Mouse (Mus musculus): ENCODE data around the gene Slc6a20a.
"Not testable (repeated sequence)": the region's sequence is repeated elsewhere in the genome, so short reads cannot be mapped to it uniquely, and the experiment has no call there.

Slc6a20a gene

GRCm38 (mm10) chr9:123678327-123679105, at the start of gene Slc6a20a, which contains the start of gene Ccr9:
Gene Slc6a20a (minus strand): TSS chr9:123678885.
Gene Ccr9 (plus strand): TSS chr9:123678439.
- in situ Hi-C loops (cut with MboI), result no loop called here

DNA sequence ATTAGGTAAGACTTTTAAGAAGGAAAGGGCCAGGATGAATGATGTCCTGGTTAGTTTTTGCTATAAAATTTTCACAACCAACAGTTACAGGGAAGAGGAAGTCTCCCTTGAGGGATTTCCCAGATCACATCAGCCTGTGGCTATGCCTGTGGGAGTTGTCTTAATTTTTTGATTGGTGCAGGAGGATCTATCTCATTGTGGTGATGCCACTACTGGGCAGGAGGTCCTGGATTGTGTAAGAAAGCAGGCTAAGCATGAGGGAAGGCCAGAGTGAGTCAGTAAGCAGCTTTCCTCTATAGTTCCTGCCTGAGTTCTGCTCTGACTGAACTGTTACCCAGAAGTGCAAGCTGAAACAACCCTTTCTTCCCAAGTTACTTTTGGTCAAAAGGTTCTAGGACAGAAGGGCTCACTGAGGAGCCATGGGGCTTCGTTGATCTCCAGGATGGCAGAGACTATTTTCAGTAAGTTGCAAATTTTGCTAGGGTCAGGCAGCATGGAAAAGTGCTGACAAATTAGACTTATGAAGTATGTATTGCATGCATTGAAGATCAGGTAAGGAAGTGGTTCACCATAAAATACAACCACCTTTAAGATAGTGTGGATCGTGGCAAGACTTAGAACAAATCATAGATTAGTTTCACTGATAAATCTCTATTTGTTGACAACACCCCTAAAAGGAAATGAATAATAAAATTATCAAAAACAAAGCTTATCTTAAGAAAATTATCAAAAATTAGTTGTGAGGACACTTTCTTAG, 44.2 kb upstream of the Slc6a20a start:
- in situ Hi-C loops (cut with MboI), result loop anchor here (5.0 kb wide), 1 partner anchor 49 kb away; no protein-coding TSS in a partner anchor

GRCm38 (mm10) chr9:123717186-123718008, 38.7 kb upstream of the Slc6a20a start, which contains the start of gene Lztfl1:
Gene Lztfl1 (minus strand): TSS chr9:123717697.
- in situ Hi-C loops (cut with MboI), result no loop called here

- in situ Hi-C loops (cut with MboI), result no loop called here
Measured at GRCm38 (mm10) chr9:123716301-123716700, 37.6 kb upstream of the Slc6a20a start.

DNA sequence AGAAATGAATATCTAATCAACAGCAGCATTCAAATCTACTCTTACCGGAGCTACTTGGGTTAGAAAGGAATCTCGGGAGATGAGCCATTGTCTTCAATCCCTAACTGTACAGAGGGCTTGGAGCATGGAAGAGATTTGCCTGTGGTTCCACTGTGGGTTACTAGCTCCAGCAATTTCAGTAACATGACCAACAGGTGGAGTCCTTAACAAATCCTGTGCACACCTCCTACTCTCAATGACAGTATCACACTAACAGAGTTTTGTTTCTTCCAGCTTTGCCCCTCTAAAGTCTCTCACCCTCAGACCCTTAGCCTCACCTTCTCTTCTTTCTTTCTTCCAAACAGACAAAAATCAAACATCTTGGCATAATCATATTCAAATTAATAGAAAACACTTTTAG, 34.4 kb upstream of the Slc6a20a start:
- in situ Hi-C loops (cut with MboI), result no loop called here

GRCm38 (mm10) chr9:123709226-123709625, 30.5 kb upstream of the Slc6a20a start:
- in situ Hi-C loops (cut with MboI), result no loop called here

DNA sequence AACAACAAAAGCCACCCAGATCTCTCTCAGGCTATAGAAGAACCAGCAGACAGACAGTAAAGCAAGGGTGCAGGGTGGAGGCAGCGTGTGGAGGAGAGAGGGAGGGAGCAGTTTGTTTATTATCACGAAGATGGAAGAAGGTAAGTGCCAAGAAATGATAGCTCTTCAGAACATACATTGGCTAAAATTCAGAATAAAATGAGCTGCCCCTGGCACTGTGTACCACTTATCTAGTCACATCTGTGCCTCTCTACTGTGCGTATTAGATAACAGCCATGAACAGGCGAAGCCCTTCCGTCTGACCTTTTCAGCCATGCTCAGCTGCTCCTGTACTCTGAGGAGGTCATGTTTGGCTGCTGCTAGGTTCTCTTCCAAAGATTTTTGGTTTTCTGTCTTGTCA, 23.1 kb upstream of the Slc6a20a start:
- in situ Hi-C loops (cut with MboI), result no loop called here

GRCm38 (mm10) chr9:123695634-123696302, 17.1 kb upstream of the Slc6a20a start:
- in situ Hi-C loops (cut with MboI), result no loop called here

GRCm38 (mm10) chr9:123688227-123688626, 9.5 kb upstream of the Slc6a20a start:
- in situ Hi-C loops (cut with MboI), result no loop called here

- in situ Hi-C loops (cut with MboI), result no loop called here
Measured at GRCm38 (mm10) chr9:123686206-123686605, 7.5 kb upstream of the Slc6a20a start.

GRCm38 (mm10) chr9:123683704-123684103, 5.0 kb upstream of the Slc6a20a start:
- in situ Hi-C loops (cut with MboI), result no loop called here

GRCm38 (mm10) chr9:123679198-123679597, 513 bp upstream of the Slc6a20a start:
- in situ Hi-C loops (cut with MboI), result no loop called here

DNA sequence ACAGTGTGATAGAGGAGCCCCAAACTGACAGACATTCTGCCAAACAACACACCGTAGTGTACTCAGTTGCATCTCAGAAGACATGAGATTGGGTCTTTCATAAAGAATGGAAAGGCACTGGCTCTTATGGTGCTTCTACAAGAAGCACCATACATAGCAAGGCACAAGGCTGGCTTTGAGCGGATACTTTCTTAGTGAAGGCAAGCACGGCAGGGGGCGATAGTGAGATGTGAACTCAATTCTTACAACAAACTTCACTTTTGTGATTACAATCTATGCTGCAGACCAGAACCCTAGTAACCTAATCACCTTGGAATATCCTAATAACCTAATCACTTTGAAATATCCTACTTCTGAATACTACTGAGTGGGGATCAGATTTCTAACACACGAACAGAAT, 13.0 kb downstream of the Slc6a20a start:
- in situ Hi-C loops (cut with MboI), result no loop called here

DNA sequence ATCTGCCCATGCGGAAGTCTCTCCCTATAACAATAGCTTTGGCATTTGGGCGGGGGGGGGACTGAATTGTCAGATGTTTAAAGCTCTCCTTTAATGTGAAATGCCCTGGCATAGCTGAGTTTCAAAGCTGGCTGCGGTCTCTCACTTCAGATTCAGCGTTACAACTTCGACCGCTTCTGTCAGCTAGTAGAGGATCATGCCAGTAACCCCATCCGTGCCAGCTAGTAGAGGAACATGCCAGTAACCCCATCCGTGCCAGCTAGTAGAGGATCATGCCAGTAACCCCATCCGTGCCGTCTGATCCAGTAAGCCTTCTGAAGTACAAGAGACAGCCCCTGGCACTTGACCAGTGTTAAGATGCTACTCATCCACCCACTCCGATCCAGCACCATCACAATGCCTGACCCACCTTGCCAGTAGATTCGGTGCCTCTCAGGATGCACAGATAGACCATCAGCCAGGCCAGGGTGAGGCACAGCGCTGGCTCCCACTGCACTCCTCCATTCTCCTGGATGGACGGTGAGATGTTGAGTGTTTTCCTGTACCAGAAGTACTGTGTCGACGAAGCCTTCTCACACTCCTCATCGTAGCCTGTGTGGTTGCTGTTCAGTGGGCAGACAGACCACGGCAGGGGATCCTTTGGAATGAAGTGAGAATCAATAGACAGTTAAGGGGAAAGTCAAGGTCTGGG, 18.6 kb downstream of the Slc6a20a start:
- in situ Hi-C loops (cut with MboI), result not testable (repeated sequence)

- in situ Hi-C loops (cut with MboI), result no loop called here
Measured at GRCm38 (mm10) chr9:123658981-123659380, 19.7 kb downstream of the Slc6a20a start.

DNA sequence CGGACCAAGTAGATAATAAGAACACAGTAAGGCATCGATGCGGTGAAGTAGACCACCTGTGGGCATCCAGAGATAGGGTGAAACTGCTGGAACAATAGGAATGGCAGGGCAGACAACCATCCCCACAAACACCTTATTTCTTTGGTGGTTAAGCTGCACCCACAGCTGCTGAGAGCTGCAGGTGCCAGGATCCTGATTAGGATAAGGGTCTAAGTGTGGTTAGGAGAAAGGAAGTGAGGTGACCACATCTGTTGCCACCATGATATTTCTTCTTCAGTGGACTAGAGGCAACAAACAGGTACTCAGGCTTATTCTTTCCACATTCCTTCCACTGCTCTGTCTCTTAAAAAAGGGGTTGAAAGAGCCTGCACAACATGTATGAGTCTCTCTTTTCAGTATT, 21.2 kb downstream of the Slc6a20a start:
- in situ Hi-C loops (cut with MboI), result no loop called here

DNA sequence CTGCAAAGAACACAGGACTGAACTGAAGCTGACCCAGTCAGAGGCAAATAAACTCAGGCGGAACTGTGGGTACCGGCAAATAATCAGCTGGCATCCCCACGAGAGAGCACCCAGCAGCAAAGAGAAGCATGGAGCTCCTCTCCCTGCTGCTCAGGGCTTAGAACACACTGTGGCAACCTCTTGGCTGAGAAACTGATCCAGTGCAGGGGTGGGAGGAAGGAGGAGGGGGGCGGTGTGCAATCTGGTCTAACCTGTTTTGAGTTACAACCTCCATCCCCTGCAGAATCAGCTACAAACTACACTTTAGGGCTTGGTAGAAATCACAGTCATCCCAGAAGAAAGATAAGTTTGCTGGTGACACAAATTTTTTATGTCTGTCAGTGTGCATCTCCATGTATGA, 27.3 kb downstream of the Slc6a20a start:
- in situ Hi-C loops (cut with MboI), result no loop called here

DNA sequence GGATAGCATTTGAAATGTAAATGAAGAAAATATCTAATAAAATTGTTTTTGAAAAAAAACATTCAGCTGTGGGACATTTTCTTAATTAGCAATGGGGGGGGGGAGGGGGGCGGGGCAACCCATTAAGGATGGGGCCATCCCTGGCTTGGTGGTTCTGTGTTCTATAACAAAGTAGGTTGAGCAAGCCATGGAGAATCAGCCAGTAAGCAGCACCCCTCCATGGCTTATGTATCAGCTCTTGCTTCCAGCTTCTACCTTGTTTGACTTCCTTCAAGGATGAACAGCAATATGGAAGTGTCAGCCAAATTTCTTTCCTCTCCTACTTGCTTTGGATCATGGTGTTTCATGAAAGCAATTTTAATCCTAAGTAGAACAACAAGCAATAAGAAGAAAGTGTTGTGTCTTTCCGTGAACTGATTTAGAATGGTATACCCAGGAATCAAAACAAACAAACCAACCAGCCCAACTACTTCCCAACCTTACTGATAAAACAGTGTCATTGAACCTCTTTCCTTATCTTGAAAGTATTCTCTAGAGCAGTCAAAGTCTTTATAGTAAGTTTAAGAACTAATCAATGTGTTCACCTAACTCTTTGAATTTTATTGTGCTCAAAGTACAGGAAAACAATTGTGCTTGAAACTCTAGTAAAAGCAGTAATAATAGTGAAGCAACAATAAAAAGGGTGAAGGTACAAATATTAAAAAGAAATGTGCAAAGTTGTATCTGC, 28.7 kb downstream of the Slc6a20a start:
- in situ Hi-C loops (cut with MboI), result no loop called here

DNA sequence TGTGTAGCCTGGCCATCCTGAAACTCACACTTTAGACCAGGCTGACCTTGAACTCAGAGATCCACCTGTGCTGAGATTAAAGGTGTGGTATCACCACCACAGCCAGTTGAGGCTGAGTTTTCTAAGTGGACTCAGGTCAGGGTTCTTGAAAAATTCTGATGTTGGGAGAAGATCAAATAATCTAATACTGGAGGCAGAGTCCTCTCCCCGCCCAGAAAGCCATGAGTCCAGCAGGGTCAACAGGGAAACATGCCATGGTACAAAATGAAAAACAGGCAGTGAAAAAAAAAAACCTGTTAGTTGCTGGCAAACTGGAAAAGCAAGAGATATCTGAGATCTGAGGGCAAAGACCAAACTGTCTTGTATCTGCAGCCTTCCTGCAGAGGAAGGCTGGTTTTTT, 38.6 kb downstream of the Slc6a20a start:
- in situ Hi-C loops (cut with MboI), result no loop called here

DNA sequence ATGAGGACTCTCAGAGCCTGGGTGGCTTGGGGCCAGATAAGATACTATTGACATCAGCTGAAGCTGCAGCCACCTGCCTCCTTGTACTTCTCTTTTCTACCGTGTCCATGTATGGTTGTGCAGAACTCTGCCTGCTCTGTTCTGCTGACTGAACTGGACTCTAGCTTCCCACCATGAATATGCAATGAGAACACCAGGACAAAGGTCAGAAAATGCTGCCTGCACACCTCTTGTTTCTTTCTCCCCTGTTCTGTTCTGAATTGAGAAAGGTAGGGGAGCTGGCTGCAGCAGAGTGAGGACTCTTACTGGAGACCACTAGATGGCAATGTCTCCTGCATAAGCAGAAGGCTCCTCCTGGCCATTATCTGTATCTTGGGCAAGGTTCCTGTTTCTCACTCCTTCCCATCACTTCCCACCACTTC, 40.0 kb downstream of the Slc6a20a start:
- in situ Hi-C loops (cut with MboI), result no loop called here

Measured in mature B cell (primary cell).